Mouse (Mus musculus): Measurements from ENCODE around the gene Tep1. TPM values are rescaled to one million over a fixed set of nuclear protein-coding genes. Genes with fewer than 3 reads are reported as not detected.

Tep1 gene
- total RNA-seq, 2 experiments from 2014 or later = 2.6 to 4.6 TPM

DNA sequence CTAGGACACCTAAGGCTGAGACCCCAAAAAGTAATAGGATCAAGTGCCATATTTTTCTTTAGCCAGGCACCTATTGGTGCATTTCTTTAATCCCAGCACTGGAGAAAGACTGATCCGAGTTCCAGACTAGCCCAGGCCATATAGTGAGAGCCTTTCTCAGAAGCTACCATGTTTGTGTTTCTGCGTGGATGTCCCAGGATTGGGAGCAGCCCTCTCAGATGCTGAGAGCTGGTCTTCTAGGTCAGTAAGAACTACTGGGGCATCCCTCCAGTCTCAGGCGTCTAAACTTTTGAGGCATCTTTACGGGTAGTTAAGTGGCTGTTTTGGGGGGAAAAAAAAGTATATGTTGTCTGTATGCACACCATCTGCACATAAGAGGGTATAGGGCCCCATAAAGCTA, 74.4 kb downstream of the Tep1 start:
- DNase-seq (ENCODE audit: low spot score in 2 of 2) = no peak

- no peak for DNase-seq (ENCODE audit: low spot score in 2 of 2)
Observed at GRCm38 (mm10) chr14:50795261-50795935, 75.0 kb downstream of the Tep1 start.

DNA sequence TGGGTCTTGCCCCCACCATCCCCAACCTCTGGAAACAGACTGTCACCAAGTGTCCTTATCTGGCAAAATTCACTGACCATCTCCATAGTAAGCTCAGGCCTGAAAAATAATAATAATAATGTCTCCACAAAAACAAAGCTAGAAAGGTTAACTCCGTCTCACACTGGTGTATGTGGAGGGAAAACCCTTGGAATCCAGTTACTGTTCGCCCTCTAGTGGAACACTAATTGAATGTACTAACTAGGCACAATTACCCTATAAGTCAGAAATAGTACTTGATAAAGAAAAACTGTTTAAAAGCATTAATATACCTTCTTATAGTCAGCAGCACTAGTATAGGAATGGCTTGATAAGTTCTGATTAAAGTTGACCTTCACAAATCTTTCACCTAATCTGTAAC, 82.2 kb downstream of the Tep1 start:
- no peak for DNase-seq (ENCODE audit: low spot score in 2 of 2)

- peak; percentile 88 to 92 for DNase-seq (ENCODE audit: low spot score in 2 of 2)
Observed at GRCm38 (mm10) chr14:50785251-50785637, 85.1 kb downstream of the Tep1 start, which contains the start of gene Ttc5. Gene Ttc5 (minus strand): TSS chr14:50785519.

DNA sequence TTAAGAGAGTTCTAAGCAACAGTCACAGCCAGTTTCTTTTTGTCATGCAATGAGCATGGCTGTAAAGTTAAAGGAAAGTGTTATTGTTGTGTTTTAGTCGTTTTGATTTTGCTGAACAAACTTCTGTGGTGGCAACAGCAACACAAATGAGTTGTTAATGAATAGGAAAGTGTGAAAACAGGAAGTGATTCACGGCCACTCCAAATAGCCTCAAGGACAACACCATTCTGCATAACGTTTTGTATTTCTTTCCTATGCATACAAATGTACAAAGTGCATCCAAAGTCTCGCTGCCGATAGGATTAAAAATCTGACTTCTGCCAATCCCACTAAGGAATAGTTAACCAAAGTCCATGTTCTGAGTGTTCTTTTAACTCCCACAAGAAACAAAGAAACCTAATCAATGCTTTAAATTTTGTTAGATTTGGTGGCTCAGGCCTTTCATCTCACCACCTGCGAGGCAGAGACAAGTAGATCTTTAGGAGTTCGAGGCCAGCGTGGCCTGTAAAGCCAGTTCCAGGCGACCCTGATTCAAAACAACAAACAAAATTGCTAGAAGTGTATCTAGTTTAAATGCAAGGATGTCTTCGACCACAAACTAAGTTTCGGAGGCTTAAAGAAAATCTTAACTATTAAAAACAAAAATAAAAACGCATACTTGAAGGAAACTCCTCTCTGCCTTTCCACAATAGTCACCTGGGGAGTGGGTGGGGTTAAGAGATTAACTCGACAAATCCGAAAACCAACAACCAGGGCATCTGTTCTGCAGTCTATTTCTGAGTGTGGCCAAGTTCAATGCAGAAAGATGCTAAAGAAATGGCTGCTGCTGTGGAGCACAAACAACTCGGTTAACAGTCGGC, 85.7 kb downstream of the Tep1 start:
- no peak for DNase-seq (ENCODE audit: low spot score in 2 of 2)

DNA sequence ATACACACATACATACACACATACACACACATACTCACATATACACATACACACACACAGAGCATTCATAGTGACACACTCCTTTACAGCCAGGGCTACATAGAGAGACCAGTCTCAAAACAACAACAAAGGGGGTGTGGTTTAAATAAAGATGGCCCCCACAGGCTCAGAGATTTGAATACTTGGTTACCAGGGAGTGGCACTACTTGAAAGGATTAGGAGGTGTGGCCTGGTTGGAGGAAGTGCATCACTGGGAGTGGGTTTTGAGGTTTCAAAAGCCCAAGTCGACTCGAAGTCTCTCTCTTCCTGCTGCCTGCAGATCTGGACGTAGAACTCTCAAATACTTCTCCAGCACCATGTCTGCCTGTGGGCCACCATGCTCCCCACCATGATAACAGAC, 88.2 kb downstream of the Tep1 start:
- DNase-seq (ENCODE audit: low spot score in 2 of 2) = no peak

Other genes starting within 250 kb of the Tep1 start
- not detected for gene Olfr745, start 231.2 kb downstream of the Tep1 start, total RNA-seq (2021)
- gene Olfr746, start 223.5 kb downstream of the Tep1 start, total RNA-seq (2021) = not detected
- not detected for gene Olfr747, start 177.4 kb downstream of the Tep1 start, total RNA-seq (2021)
- not detected for gene Olfr748, start 163.2 kb downstream of the Tep1 start, total RNA-seq (2021)
- not detected for gene Olfr749, start 125.5 kb downstream of the Tep1 start, total RNA-seq (2021)
- 10 to 100 TPM; 53.4 to 55.6 TPM for gene Ttc5, start 85.0 kb downstream of the Tep1 start, total RNA-seq (2021)
- not detected for gene Ccnb1ip1, start 62.8 kb downstream of the Tep1 start, total RNA-seq (2021)
- 10 to 100 TPM; 27.0 to 27.8 TPM for gene Parp2, start 62.7 kb downstream of the Tep1 start, total RNA-seq (2021)
- gene Klhl33, start 26.9 kb upstream of the Tep1 start, total RNA-seq (2021) = 1 to 10 TPM; 5.6 to 6.5 TPM
- gene Osgep, start 54.3 kb upstream of the Tep1 start, total RNA-seq (2021) = 10 to 100 TPM; 30.9 to 35.2 TPM
- gene Apex1, start 54.4 kb upstream of the Tep1 start, total RNA-seq (2021) = 10 to 100 TPM; 57.7 to 61.6 TPM
- 100 to 1,000 TPM in 1 of 2 experiments, 10 to 100 TPM in 1; 92.3 to 102 TPM for gene Pip4p1, start 60.3 kb upstream of the Tep1 start, total RNA-seq (2021)
- gene Pnp, start 60.5 kb upstream of the Tep1 start, total RNA-seq (2021) = 10 to 100 TPM; 13.7 to 16.4 TPM
- 10 to 100 TPM in 1 of 2 experiments, 1 to 10 TPM in 1; 5.3 to 10.1 TPM for gene Gm49342, start 74.0 kb upstream of the Tep1 start, total RNA-seq (2021)
- gene Pnp2, start 85.4 kb upstream of the Tep1 start, total RNA-seq (2021) = 1 to 10 TPM in 1 of 2 experiments, under 1 TPM in 1; 0.46 to 1.1 TPM
- gene Rnase10, start 137.2 kb upstream of the Tep1 start, total RNA-seq (2021) = under 1 TPM in 1 of 2 experiments, not detected in 1; 0.30 TPM
- not detected for gene Rnase9, start 171.3 kb upstream of the Tep1 start, total RNA-seq (2021)
- not detected for gene Rnase11, start 179.6 kb upstream of the Tep1 start, total RNA-seq (2021)
- not detected for gene Rnase12, start 187.1 kb upstream of the Tep1 start, total RNA-seq (2021)
- not detected for gene Olfr750, start 203.9 kb upstream of the Tep1 start, total RNA-seq (2021)
- gene Rnase4, start 220.5 kb upstream of the Tep1 start, total RNA-seq (2021) = 10 to 100 TPM; 16.5 to 18.1 TPM
- gene Ang, start 220.6 kb upstream of the Tep1 start, total RNA-seq (2021) = 1 to 10 TPM; 4.0 to 4.3 TPM
- gene Eddm3b, start 243.9 kb upstream of the Tep1 start, total RNA-seq (2021) = not detected